Mouse (Mus musculus): Measurements from ENCODE around the gene Gm5346. TPM values are rescaled to one million over a fixed set of nuclear protein-coding genes. Genes with fewer than 3 reads are reported as not detected.
"Not testable (repeated sequence)": the region's sequence is repeated elsewhere in the genome, so short reads cannot be mapped to it uniquely, and the experiment has no call there.

Gm5346 gene
- not detected in 2 replicates for polyA plus RNA-seq (2012; rRNA removed)

DNA sequence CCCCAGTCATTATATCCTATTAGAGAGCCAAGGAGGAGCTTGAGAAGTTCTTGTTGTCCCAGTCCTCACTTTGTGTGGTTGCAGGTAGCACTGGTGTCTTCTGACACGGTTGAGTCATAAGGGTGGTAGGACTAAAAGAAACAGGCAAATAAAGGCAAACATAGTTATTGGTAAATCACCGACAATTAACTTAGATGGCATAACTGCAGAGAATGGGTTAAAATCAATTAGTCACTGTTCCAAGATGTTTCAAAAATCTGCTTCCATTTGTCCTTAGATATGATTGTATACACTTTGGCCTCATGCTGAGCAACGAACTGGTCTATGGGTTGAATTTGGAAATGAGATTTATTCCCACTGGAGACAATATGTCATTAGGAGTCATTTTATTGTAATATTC, at the start of gene Gm5346:
Gene Gm5346, minus strand, starts transcription at position 101 of the 400 bp plus-strand sequence.
- DNase-seq (ENCODE audit: low read depth): no peak
- TF ChIP-seq POLR2A (IDR thresholded peaks at IDR 0.05; ENCODE audit: borderline replicate concordance, extremely low read depth, insufficient read depth, insufficient read length, poor library complexity, severe bottlenecking) (no peak), CTCF (IDR thresholded peaks at IDR 0.05; ENCODE audit: borderline replicate concordance, extremely low read depth, insufficient read depth, insufficient read length) (no peak)

- TF ChIP-seq CTCF (IDR thresholded peaks at IDR 0.05; ENCODE audit: borderline replicate concordance, extremely low read depth, insufficient read depth, insufficient read length) (no peak), POLR2A (IDR thresholded peaks at IDR 0.05; ENCODE audit: borderline replicate concordance, extremely low read depth, insufficient read depth, insufficient read length, poor library complexity, severe bottlenecking) (no peak)
- DNase-seq (ENCODE audit: low read depth): no peak
These were observed 11.0 kb downstream of the Gm5346 start for GRCm38 (mm10) chr8:43616046-43616445.

- DNase-seq (ENCODE audit: low read depth): not testable (repeated sequence)
These were observed 23.4 kb downstream of the Gm5346 start for GRCm38 (mm10) chr8:43603657-43604056.

GRCm38 (mm10) chr8:43603166-43603565, 23.9 kb downstream of the Gm5346 start:
- DNase-seq (ENCODE audit: low read depth): not testable (repeated sequence)

GRCm38 (mm10) chr8:43576607-43577006, 50.5 kb downstream of the Gm5346 start, which contains the start of gene Adam26a:
Adam26a (minus strand) TSS chr8:43576707.
- not testable (repeated sequence) for DNase-seq (ENCODE audit: low read depth)

Other genes with a start within 250 kb of the Gm5346 start
- not detected in 2 replicates for gene Adam26b, start 99.2 kb downstream of the Gm5346 start, polyA plus RNA-seq (2012; rRNA removed)
- not detected in 2 replicates for gene Adam26a, start 50.6 kb downstream of the Gm5346 start, polyA plus RNA-seq (2012; rRNA removed)
- 0.03 TPM in 1 of 2 replicates, not detected in the other for gene Adam34, start 82.8 kb upstream of the Gm5346 start, polyA plus RNA-seq (2012; rRNA removed)

All from brain, embryonic 14.5 days (tissue).